Mouse (Mus musculus) hindbrain, embryonic 15.5 days (tissue): ENCODE results near the gene Slc15a2. TPM values are rescaled to one million over a fixed set of nuclear protein-coding genes. Genes with fewer than 3 reads are reported as not detected.
A peak's percentile ranks its signal among the peaks of the same experiment; 100 is the strongest.

Experiments used
- ATAC-seq: fragments of 200-750 bp; cut with Nextera tagmentation; 2 replicates; pipeline ENCODE4 v1.8.0; 2017; ENCODE audit warnings: low read depth, moderate number of reproducible peaks, moderate TSS enrichment; ENCODE audit not compliant: low FRiP score
- H3K27ac ChIP-seq: fragments of 300-500 bp; sonication (generic); replicated peaks from 2 replicates; pipeline ENCODE4 v1.5.1; 2015; ENCODE audit warnings: mild to moderate bottlenecking, inconsistent platforms
- H3K27me3 ChIP-seq: fragments of 300-500 bp; sonication (generic); 2 replicates; pipeline ENCODE4 v1.6.1; 2015; ENCODE audit warnings: control low read depth, inconsistent platforms
- H3K36me3 ChIP-seq: fragments of 300-500 bp; sonication (generic); 2 replicates; pipeline ENCODE4 v1.6.1; 2015; ENCODE audit warnings: control low read depth, inconsistent platforms
- H3K4me1 ChIP-seq: fragments of 300-500 bp; sonication (generic); replicated peaks from 2 replicates; pipeline ENCODE4 v1.6.1; 2015; ENCODE audit warnings: control low read depth, inconsistent platforms
- H3K4me2 ChIP-seq: fragments of 300-500 bp; sonication (generic); 2 replicates; pipeline ENCODE4 v1.6.1; 2015; ENCODE audit warnings: moderate library complexity, mild to moderate bottlenecking, inconsistent platforms
- H3K4me3 ChIP-seq: fragments of 300-500 bp; sonication (generic); 2 replicates; pipeline ENCODE4 v1.5.1; 2015; ENCODE audit warnings: mild to moderate bottlenecking, inconsistent platforms
- H3K9ac ChIP-seq: fragments of 300-500 bp; sonication (generic); 2 replicates; pipeline ENCODE4 v1.6.1; 2015; ENCODE audit warnings: inconsistent platforms
- H3K9me3 ChIP-seq: fragments of 300-500 bp; sonication (generic); 2 replicates; pipeline ENCODE4 v1.6.1; 2016; ENCODE audit warnings: control low read depth, inconsistent platforms
- WGBS: fragments of 180-500 bp; shearing (Covaris S2); methylation state at CpG from one replicate; pipeline ENCODE4 v1.1.7; 2015; 5-methylcytosine and 5-hydroxymethylcytosine counted together
- polyA plus RNA-seq: library from polyadenylated mRNA; unstranded; fragments of >200 nt; fragmentation: Nextera tagmentation; extraction: Ambion mirVana; gene quantifications from 2 replicates; pipeline ENCODE4 v1.2.1, GENCODE M21; 2015

Slc15a2 gene
- polyA plus RNA-seq = 12.7 and 16.2 TPM in 2 replicates

GRCm38 (mm10) chr16:36784594-36785313 is at the start of gene Slc15a2:
Gene Slc15a2, minus strand, starts transcription at chr16:36784962.
- H3K9ac ChIP-seq = no peak within 1 kb of the TSS
- H3K4me3 ChIP-seq = peak within 1 kb of the TSS; percentile 20
- ATAC-seq = peak; percentile 89

GRCm38 (mm10) chr16:36828820-36829219 is 44.1 kb upstream of the Slc15a2 start:
- H3K4me1 ChIP-seq = peaks cover 16% of the 10 kb centered on the region
- 2% methylated on average over 11 of the region's 11 CpGs for WGBS
- H3K9me3 ChIP-seq = no peaks in the 10 kb centered on the region
- no peak overlapping the region for H3K27ac ChIP-seq
- H3K36me3 ChIP-seq = no peaks in the 10 kb centered on the region
- 0 out of 2 replicates have a peak, but pooled peaks have one; percentile 31 for ATAC-seq
- H3K9ac ChIP-seq = peak overlapping the region; percentile 64
- 0 out of 2 replicates have a peak, but pooled peaks cover 4% of the 10 kb centered on the region for H3K27me3 ChIP-seq
- peak overlapping the region; percentile 83 for H3K4me2 ChIP-seq
- peak overlapping the region; percentile 55 for H3K4me3 ChIP-seq

More at GRCm38 (mm10) chr16:36784594-36785313, at the start of gene Slc15a2:
- Histone ChIP-seq H3K4me1 (no peaks in the 10 kb centered on the region), H3K27me3 (no peaks in the 10 kb centered on the region), H3K9me3 (no peaks in the 10 kb centered on the region), H3K36me3 (no peaks in the 10 kb centered on the region), H3K27ac (peak within 1 kb of the TSS; percentile 63), H3K4me2 (peak within 1 kb of the TSS; percentile 16)
- 66% methylated on average over 10 of the region's 10 CpGs for WGBS

DNA sequence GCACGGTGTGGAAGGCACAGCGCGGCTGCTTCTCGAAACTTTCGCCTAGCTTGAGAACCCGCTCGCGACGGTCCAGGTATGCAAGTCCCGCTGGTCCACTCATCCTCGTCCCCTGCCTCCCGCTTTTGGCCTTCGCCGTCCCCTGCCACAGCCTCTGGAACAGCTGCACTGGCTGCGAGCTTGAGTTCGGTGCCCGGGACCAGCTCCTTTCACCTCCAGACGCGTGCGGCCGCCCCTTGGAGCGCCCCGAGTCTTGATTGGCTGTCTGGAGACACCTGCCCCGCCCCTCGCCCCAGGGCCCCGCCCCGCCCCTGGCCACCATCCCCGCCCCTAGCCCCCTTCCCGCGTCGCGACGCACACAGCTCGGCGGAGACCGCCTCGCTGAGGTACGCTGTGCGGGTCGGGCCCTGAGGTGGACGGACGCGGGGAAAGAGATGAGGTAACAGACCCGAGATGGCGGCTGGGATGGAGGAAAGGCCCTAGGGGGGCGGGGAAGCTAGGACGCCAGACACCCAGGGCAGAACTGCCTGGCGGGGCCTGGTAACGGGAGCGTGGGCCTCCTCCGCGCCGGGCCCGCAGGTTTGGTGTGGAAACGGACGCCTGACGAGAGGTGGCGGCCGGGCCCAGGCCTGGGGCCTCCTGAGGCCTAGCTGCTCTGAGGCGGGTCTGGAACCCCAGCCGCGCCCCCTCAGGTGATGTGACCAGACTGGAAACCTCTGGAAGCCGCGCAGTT is 43.5 kb upstream of the Slc15a2 start, which contains the start of gene Iqcb1:
Iqcb1 (plus strand) TSS at position 332 of the 733 bp plus-strand sequence.
- H3K4me3 ChIP-seq = peak within 1 kb of the TSS; percentile 55
- H3K9ac ChIP-seq = peak within 1 kb of the TSS; percentile 64
- H3K4me1 ChIP-seq = peaks cover 16% of the 10 kb centered on the region
- under 1% methylated on average over 64 of the region's 64 CpGs for WGBS
- H3K9me3 ChIP-seq = no peaks in the 10 kb centered on the region
- H3K36me3 ChIP-seq = no peaks in the 10 kb centered on the region
- peak within 1 kb of the TSS; percentile 83 for H3K4me2 ChIP-seq
- peak; percentile 99 for ATAC-seq
- H3K27ac ChIP-seq = peak within 1 kb of the TSS; percentile 57
- 0 out of 2 replicates have a peak, but pooled peaks cover 4% of the 10 kb centered on the region for H3K27me3 ChIP-seq

GRCm38 (mm10) chr16:36827611-36828053 is 42.9 kb upstream of the Slc15a2 start:
- Histone ChIP-seq H3K4me1 (peaks cover 16% of the 10 kb centered on the region), H3K27me3 (0 out of 2 replicates have a peak, but pooled peaks cover 4% of the 10 kb centered on the region), H3K4me2 (peak overlapping the region; percentile 83), H3K36me3 (no peaks in the 10 kb centered on the region), H3K4me3 (peak overlapping the region; percentile 55), H3K9ac (peak overlapping the region; percentile 36), H3K9me3 (no peaks in the 10 kb centered on the region), H3K27ac (no peak overlapping the region)
- no peak for ATAC-seq
- 4% methylated on average over 11 of the region's 11 CpGs for WGBS

DNA sequence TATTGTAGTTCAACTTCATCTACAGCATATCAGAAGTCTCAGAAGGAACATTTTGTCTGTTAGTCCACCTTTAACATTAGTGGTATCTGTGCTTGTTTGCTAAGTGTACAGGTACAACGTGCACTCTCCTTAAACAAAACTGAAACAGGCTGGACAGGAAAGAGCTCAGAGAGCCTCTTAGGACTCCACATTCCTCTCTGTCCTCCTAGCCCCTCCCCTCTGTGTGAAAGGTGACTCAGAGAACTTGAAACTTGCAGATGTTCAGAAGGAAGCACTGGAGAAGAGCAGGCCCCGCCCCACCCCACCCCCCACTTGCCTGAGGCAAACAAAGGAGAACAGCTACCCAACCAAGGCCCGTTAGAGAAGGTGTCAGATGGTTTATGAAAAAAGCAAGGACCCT is 36.7 kb upstream of the Slc15a2 start:
- no peaks in the 10 kb centered on the region for H3K27me3 ChIP-seq
- H3K9ac ChIP-seq = no peak overlapping the region
- no peak overlapping the region for H3K4me2 ChIP-seq
- ATAC-seq = no peak
- no peaks in the 10 kb centered on the region for H3K4me1 ChIP-seq
- 19% methylated on average over 3 of the region's 3 CpGs for WGBS
- no peak overlapping the region for H3K27ac ChIP-seq
- H3K36me3 ChIP-seq = no peaks in the 10 kb centered on the region
- no peaks in the 10 kb centered on the region for H3K9me3 ChIP-seq
- no peak overlapping the region for H3K4me3 ChIP-seq

DNA sequence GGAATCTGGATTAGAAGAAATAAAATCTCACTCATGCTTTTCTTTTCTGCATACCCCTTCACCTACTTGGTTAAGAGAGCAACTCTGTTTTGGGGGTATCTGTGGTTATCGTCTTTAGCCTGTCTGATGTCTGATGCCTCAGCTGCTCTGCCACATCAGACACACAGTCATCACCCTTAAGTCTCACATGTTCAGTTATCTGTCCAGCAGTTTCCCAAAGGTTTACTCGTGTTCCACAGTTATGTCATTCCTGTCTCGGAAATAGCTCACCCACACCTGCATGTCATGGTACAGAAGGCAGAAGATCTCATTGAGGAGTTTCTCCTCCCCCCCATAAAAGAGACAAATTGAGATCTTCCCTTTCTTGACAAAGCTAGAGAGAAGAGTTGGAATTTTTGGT is 36.0 kb upstream of the Slc15a2 start:
- WGBS = 86% methylated on average over 3 of the region's 3 CpGs
- no peak for ATAC-seq

DNA sequence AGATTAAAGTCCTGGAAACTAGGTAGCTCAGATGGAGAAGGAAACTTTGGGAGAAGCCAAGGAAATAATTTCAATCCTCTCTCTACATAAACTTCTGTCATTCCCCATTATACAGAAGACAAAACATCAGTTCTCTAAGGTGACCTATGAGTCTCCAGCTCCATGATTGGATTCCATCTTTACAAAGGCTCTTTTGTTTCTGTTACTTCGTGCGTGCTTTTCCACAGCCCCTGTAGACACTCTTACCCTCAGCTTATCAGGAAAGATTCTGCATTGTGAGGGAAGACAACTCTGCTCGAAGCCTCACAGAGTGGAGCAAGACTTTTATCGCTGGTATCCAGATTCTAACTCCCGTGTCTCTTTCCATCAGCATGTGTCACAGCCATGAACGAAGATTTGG is 35.3 kb upstream of the Slc15a2 start:
- Histone ChIP-seq H3K9me3 (no peaks in the 10 kb centered on the region), H3K9ac (no peak overlapping the region), H3K4me1 (no peaks in the 10 kb centered on the region), H3K27me3 (no peaks in the 10 kb centered on the region), H3K36me3 (no peaks in the 10 kb centered on the region), H3K27ac (no peak overlapping the region), H3K4me2 (no peak overlapping the region), H3K4me3 (no peak overlapping the region)
- WGBS = 65% methylated on average over 6 of the region's 6 CpGs
- no peak for ATAC-seq

More for the DNA sequence above, 36.0 kb upstream of the Slc15a2 start:
- Histone ChIP-seq H3K9me3 (no peaks in the 10 kb centered on the region), H3K36me3 (no peaks in the 10 kb centered on the region), H3K27me3 (no peaks in the 10 kb centered on the region), H3K4me1 (no peaks in the 10 kb centered on the region), H3K9ac (no peak overlapping the region), H3K4me2 (no peak overlapping the region), H3K27ac (no peak overlapping the region), H3K4me3 (no peak overlapping the region)

DNA sequence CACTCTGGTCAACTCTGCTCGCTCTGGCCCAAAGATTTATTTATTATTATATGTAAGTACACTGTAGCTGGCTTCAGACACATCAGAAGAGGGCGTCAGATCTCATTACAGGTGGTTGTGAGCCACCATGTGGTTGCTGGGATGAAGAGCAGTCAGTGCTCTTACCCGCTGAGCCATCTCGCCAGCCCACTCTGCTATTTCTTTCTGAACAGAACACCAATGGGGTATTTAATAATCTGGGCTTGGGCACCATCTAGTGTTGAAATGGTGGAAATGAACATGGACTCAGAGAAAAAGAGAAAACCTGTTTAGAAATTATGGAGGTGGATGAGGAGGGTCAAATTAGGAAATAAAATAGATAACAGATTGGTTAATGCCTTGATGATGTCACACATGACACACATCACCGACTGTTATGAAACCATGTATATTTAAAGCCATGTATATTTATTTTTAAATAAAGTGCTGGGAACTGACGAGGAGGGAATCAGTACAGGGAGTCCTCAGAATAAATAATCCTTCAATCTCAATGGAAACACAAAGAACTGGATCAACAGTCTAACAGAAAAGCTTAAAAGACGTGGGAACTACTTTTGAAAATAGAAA is 32.7 kb upstream of the Slc15a2 start:
- H3K9ac ChIP-seq = no peak overlapping the region
- WGBS = 18% methylated on average over 7 of the region's 7 CpGs
- no peak overlapping the region for H3K4me3 ChIP-seq
- no peaks in the 10 kb centered on the region for H3K9me3 ChIP-seq
- ATAC-seq = peak; percentile 97
- H3K27ac ChIP-seq = no peak overlapping the region
- no peaks in the 10 kb centered on the region for H3K27me3 ChIP-seq
- H3K36me3 ChIP-seq = no peaks in the 10 kb centered on the region
- no peaks in the 10 kb centered on the region for H3K4me1 ChIP-seq
- no peak overlapping the region for H3K4me2 ChIP-seq

DNA sequence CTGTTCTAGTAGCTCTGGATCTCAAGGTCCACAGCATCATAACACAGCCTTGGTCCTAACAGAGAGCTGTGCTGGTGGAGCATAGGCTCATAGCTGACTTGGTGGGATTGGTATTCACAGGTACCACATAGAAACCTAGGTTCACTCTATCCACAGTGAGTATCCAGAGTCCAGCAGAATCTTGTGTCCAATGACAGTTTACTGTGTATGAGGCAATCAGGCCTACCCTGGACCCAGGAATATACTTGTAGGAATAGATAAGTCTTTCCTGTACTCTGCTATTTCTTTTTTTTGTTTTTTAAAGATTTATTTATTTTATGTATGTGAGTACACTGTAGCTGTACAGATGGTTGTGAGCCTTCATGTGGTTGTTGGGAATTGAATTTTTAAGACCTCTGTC is 32.2 kb upstream of the Slc15a2 start:
- no peaks in the 10 kb centered on the region for H3K27me3 ChIP-seq
- no peak overlapping the region for H3K9ac ChIP-seq
- H3K9me3 ChIP-seq = no peaks in the 10 kb centered on the region
- H3K27ac ChIP-seq = no peak overlapping the region
- no peaks in the 10 kb centered on the region for H3K4me1 ChIP-seq
- ATAC-seq = no peak; the same call in 1 of the 2 replicates
- H3K4me3 ChIP-seq = no peak overlapping the region
- H3K4me2 ChIP-seq = no peak overlapping the region
- H3K36me3 ChIP-seq = no peaks in the 10 kb centered on the region

GRCm38 (mm10) chr16:36813680-36814079 is 28.9 kb upstream of the Slc15a2 start:
- WGBS = 66% methylated on average over 3 of the region's 3 CpGs
- no peaks in the 10 kb centered on the region for H3K27me3 ChIP-seq
- no peaks in the 10 kb centered on the region for H3K9me3 ChIP-seq
- no peak overlapping the region for H3K9ac ChIP-seq
- H3K4me1 ChIP-seq = no peaks in the 10 kb centered on the region
- H3K4me3 ChIP-seq = no peak overlapping the region
- no peaks in the 10 kb centered on the region for H3K36me3 ChIP-seq
- no peak for ATAC-seq
- H3K27ac ChIP-seq = no peak overlapping the region
- H3K4me2 ChIP-seq = no peak overlapping the region

DNA sequence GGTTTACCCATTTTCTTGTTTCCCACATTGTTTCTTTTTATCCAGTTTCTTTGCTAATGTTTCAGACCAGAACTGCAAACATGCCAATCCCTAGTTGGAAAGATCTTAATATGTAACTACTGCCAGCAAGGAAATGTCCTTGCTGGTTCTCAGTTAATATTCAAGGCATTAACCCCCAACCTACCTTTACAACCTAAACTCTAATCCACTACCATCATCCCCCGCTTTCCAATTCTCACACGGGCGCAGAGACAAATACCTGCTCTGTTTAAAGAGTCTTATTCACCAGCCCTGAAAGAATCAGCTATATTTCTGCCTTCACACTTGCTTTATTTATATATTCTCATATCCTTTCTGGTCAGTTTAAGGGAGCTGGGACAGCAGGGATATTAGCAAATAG is 23.9 kb upstream of the Slc15a2 start:
- ATAC-seq = no peak
- H3K9me3 ChIP-seq = no peaks in the 10 kb centered on the region
- no peaks in the 10 kb centered on the region for H3K36me3 ChIP-seq
- no peaks in the 10 kb centered on the region for H3K27me3 ChIP-seq
- H3K4me3 ChIP-seq = no peak overlapping the region
- WGBS = 93% methylated on average over 3 of the region's 3 CpGs
- H3K4me2 ChIP-seq = no peak overlapping the region
- no peaks in the 10 kb centered on the region for H3K4me1 ChIP-seq
- no peak overlapping the region for H3K27ac ChIP-seq
- H3K9ac ChIP-seq = no peak overlapping the region

DNA sequence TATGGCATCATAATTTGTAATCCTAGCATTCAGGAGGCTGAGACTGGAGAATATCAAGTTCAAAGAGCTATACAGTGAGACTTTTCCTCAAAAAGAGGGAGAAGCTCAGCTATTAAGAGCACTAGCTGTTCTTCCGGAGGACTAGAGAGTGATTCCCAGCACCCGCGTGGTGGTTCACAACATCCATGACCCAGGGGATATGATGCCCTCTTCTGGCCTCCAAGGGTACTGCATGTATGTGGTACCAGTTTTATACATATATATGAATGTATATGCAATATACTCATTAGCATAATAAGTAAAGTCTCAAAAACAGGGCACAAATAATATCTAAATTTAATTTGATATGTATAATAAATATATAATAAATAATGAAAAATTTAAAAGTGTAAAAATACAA is 17.6 kb upstream of the Slc15a2 start:
- Histone ChIP-seq H3K9ac (no peak overlapping the region), H3K27ac (no peak overlapping the region), H3K4me2 (no peak overlapping the region), H3K4me1 (no peaks in the 10 kb centered on the region), H3K27me3 (no peaks in the 10 kb centered on the region), H3K36me3 (no peaks in the 10 kb centered on the region), H3K4me3 (no peak overlapping the region), H3K9me3 (no peaks in the 10 kb centered on the region)
- WGBS = 91% methylated on average over 3 of the region's 3 CpGs
- ATAC-seq = no peak
